Mouse (Mus musculus): ENCODE measurements around the gene Pomgnt2.
"Not testable (repeated sequence)": the region's sequence is repeated elsewhere in the genome, so short reads cannot be mapped to it uniquely, and the experiment has no call there.

Gene Pomgnt2

DNA sequence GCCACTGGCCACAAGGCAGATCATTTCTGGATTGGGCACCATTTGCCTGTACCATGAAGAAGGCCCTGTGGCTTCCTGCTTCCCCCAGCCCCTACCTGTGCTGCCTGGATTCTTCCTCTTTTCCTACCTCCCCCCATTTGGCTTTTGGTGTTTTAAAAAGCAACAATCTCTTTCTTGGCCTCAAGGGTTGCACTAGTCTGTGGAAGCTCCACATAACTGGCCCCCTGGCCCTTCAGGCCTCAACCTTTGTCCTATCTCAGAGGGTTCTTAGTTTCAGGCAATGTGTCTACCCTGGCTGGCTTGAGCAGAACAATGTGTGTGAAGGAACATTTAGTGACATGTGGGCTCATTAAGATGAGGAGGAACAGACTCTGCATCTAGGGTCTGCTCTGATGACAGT is at the start of gene Pomgnt2:
Gene Pomgnt2 (minus strand): TSS at position 101 of the 400 bp plus-strand sequence.
- no peak for DNase-seq

DNA sequence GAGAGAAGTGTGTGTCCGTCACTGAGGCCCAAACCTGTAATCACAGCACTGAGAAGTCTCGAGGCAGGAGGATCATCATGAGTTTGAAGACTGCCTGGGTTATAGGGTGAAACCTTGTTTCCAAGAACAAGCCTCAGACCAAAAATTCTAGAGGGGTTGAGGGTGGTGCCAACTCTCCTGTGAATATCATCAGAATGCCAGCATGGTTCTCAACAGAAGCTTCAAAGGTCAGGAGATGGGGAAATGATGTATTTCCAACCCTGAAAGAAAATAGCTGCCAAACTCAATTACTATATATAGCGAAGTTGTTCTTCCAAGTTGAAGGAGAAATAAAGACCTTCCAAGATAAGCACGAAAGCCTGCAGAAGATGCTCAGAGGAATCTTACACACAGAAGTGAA is 42.9 kb upstream of the Pomgnt2 start:
- no peak for DNase-seq

DNA sequence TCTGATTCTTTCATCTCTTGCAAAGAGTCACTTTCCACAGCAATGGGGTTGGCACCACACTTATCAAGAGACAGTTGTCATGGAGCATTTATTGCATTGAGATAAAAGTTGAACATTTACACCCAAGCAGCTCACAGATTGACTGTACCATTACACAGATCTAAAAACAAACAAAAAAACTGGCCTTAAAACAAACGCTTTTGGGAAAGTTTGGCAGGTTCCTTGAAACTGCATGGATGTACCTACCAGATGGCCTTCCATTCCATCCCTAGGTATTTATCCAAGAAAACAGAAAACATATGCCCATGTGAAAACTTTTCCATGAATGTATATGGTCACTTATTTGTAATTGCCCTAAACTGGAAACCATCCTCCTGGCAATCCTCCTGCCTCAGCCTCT is 41.7 kb upstream of the Pomgnt2 start:
- DNase-seq = no peak

DNA sequence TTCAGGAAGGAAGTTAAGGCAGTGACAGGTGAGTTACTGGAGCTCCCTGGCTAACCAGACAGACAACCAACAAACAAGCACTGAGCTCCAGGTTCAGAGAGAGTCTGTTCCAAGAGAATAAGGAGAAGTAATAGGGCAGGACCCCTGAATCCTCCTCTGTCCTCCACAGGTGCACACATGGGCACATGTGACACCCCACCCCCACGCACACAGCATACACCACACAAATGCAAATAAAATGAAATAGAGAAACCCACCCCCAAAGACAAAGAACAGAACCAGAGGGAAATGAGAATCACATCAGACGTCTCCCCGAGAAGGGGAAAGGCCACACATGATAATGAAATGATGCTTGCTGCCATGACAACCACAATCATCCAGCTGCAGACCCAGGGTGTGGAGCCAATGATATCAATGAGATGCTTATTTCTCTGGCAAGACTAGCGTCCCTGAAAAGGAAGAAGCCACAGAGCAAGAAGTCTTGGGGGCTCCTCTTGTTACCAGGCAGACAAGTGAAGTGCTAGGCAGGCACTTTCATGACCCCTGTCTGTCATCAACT is 39.7 kb upstream of the Pomgnt2 start:
- no peak for DNase-seq

DNA sequence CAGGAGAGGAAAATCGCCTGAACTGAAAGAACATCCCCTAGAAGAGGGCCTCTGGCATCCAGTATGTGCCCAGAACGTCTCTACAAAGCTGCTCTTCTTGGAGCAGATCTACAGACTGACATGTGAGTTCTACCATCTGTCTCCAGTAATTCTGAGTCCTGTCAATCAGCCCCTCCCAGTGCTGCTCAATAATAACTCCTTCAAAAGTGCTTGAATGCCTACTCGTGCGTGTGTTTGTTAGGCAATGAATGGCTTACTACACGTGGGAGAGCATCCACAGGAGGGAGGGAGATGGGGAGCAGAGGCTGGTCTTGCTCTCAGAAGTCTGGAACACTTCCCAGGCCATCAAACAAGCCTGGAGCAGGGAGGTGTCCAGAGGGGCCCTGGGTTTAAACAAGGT is 38.9 kb upstream of the Pomgnt2 start:
- DNase-seq = no peak

DNA sequence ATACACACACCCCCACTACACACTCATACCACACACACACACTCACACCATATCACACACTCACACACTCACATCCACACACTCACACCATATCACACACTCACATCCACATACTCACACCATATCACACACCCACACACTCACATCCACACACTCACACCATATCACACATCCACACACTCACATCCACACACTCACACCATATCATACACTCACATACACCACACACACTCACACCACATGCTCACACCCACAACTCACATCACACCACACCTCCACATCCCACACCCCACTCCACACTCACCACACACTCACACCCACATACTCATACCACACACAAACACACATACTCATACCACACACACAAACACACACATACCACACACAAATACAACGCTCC is 38.0 kb upstream of the Pomgnt2 start:
- DNase-seq = no peak

DNA sequence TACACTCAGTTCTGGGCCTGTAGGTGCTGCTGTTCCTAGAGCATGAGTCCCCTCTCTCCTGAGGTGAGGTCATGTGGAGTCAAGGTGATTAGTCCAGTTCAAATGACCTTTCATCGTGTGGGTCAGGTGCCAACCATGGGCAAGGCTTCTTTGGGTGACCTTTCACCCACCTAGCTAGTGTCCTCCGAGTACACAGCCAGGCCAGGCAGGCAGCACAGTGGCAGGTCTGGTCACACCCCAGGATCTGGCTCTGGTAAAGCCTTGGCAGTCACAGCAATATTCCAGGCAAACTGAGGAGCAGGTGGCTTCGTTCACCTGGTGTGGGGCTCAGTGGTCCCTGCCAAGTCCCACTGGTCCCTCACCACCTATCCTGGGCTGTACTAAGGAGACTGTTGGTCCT is 35.2 kb upstream of the Pomgnt2 start:
- peak in 1 of 2 experiments; percentile 47 for DNase-seq

DNA sequence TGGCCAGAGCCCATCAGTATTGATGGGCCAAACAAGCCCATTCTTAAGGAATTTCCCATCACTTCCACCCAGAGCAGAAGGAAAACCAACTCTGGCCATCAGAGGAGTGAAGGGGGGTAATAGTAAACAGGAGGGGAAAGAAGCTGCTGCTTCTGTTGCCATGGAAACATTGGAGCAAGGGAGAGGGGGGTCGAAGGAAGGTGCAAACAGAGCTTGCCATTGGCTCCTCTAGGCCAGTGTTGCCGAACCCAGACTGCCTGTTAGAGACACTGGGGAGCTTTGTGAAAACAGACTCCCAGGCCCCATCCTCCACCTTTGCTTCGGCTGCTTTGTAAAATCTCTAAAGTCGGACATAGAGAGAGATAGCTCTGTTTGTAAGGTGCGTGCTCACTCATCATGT is 33.8 kb upstream of the Pomgnt2 start:
- no peak for DNase-seq

DNA sequence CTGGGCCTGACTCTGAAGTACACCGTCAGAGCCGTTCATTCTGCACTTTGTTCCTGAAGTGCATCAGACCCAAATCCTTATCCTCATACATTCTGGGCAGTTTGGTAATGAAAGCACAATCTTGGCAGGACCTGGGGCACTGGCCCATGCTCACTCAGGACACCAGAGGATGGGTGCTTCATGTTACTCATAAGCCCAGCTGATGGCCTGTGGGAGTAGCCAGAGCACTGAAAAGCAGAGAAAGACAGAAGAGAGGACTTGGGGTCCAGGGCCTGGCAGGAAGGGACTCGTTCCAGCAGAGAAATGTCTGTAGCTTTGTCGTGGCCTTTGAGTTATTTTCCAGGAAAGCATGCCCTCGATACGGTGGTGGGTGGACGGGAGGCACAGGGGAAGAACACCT is 32.9 kb upstream of the Pomgnt2 start:
- no peak for DNase-seq

DNA sequence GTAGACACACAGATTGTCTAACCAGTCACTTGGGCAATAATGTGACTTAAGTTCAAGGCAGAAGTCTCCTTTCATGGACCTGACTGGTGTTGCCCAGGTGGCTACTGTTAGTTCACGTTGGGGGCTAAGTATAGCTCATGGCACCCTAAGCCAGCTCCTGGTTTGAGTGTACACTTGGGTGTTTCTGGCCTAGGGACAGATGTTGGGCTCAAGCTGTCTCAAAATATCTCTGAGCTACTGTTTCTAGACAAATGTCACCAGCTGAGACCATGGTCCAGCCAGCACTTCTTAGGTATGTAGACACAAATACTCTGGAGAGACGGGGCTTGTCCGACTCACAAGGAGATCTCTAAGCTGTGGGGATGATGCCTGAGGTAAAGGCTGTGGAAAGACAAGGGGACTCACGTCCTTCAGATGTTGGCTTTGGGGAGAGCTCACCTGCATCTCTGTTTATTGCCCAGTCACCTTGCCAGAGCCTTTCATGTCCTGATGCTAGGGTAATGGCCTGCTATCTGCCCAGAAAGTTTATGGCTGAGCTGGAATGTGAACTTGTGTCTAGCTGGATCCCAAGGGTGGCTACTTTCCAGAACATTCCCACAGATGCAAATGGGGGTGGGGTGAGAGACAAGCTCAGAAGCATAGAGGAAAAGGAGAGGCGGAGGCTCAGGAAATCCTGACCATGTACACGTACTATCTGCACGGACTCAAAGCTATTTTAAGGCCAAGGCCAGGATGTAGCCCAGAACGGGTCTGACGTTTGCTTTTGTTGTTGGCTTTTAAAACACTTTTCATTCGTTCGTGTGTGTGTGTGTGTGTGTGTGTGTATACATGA is 31.2 kb upstream of the Pomgnt2 start:
- peak; percentile 76 to 90 for DNase-seq

DNA sequence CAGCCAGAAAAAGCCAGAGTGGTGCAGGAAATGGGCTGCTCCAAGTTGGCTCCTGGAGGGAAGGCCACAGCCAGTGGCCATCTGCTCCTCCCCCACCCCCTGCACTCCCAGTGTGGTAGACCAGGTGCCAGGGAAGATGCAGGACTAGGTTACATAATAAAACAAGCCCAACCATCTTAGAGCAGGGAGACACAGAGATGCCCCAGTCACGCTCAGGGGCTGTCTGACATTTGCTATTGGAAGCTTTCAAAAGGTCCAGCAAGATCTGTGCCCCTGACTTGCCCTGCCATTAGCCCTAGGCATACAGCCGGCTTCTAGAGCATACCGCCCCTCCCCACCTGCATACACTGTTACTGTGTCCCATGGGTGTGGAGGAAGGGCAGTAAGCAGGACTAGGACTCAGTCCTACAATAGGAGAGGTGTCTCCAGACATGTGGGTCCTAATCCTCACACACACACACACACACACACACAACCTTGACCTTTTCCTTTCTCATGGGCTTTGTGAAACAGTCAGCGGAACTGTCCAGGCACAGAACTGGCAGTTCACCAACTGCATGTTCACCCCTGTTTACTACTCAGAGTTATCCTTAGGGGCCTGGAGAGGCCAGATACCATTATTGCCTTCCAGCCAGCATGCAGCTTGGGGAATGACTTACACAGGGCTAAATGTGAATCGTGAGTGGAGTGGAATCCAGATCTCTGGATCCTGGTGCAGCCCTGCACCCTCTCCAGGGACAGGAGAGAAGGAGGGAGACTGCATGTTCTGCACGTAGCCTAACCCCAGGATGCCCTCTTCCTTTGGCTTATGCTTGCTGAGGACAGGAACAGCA is 30.4 kb upstream of the Pomgnt2 start:
- peak; percentile 70 to 84 for DNase-seq

DNA sequence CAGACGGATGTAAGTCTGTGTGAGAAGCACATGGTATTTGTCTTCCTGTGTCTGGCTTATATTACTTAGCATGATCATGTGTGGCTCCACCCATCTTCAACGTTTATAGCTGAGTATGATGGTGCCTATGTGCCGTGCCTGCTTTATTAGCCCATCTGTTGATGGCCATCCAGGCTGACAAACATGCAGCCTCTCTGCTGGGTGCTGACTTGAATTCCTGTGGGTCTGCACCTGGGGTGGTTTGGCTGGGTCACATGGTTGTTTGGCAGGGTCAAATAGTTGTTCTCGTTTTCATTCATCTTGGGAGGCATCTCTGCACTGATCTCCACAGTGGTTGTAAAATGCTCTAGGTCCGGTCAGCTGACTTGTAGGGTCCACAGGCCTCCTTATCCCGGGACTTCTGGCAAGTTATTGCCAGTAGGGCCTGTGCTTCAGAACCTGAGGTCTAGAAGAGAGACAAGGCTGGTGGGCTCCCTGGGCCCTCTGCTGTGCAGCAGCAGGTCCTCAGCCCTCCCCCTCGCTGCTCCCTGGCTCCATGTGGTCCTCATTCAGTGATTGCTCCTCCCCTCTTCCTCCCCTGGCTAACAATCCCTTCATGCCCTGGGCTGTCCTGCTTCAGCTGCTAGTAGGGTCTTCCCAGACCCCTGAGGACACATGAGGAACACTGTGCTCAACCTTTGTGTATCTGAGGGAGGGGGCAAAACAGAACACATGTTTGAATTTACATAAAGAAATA is 29.1 kb upstream of the Pomgnt2 start:
- DNase-seq = no peak

DNA sequence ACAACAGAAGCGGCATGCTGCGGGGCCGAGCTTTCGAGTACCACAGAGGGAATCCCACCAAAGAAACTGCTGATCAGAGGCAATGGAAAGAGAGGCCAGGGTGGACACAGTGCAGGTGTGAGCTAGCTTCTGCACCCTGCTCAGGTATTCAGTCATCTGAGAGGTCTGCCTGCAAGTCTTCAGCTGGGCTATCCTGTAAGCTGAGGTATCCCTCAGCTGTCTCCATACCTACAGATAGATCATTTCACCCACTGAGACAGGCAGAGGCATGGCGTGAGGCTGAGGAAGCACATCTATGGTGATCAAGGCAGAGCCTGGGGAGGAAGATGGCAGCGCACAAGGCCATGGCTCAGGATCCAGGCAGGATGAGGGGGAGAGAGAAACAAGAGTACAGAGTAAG is 27.5 kb upstream of the Pomgnt2 start:
- DNase-seq = no peak

DNA sequence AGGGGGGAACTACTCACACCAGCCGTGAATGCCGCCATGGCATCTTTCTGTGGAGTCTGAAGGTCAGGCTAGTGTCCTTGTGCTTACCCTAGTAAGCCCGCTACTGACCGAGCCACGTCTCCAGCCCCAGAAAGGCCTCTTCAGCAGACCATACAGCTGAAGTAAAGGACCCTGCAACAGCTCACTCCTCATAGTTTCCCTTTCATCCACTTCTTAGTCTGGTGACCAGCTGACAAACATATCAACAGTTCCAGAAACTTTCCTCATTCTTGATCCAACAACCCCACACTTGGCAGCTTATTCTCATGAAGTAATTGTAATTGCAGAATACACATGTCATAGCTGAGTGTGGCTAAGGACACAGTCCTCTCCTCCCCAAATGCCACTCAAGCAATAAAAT is 27.0 kb upstream of the Pomgnt2 start:
- DNase-seq = no peak

DNA sequence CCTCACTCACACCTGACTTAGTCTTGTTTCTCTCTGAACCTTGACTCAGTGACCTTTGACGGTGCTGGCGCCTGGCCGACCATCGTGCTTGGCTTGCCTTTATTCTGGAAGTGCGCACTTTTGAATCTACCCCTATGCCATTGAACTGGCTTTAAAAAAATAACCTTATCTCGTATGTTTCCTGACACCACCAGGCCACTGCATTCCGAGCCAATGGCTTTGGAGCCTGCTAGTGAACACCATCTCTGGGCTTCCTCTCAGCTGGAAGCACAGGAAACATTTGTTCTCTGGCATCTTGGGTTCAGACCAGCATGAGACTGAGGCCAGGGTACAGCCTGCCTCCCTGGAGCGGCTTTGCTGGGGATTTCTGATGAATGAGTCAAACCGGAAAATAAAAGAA is 25.9 kb upstream of the Pomgnt2 start:
- peak; percentile 95 to 96 for DNase-seq

DNA sequence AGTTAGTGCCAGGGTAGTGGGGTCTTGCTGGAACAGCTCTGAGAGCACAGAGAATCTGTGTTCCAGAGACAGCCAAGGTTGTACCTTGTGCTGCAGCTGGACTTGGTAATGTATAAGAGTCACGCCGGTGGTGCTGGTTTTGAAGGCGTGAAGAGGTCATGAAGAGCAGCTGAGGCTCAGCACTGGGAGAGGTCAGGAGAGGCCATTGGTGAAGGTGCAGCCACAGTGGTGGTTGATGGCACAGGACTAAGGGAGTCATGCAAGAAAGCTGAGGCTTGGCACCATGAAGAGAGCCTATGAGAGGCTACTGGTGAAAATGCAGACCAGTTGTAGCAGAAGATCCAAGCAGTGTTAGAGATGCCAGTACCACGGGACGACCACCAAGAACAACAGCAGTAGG is 24.7 kb upstream of the Pomgnt2 start:
- no peak for DNase-seq

DNA sequence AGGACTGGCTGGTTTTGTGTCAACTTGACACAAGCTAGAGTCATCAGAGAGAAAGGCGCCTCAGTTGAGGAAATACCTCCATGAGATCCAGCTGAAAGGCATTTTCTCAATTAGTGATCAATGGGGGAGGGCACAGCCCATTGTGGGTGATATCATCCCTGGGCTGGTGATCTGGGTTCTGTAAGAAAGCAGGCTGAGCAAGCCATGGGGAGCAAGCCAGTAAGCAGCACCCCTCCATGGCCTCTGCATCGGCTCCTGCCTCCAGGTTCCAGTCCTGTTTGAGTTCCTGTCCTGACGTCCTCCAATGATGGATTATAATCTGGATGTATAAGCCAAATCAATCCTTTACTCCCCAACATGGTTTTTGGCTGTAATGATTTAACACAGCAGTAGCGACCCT is 24.3 kb upstream of the Pomgnt2 start:
- DNase-seq = not testable (repeated sequence)

DNA sequence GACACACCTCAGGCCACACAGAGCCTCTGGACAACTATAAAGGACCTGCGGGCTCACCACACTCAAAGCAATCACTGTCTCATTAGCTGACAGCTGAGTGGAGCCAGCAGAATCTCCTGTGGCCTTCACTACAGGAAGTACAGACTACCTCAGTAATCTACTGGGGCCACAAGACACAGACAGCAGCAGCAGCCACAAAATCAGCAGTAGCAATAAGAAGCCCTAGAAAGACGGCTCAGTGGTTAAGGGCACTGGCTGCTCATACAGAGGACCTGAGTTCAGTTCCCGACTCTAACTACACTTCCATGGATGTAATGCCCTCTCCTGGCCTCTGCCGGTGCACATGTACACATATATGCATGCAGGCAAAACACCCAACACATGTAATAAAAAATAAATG is 23.4 kb upstream of the Pomgnt2 start:
- no peak for DNase-seq

DNA sequence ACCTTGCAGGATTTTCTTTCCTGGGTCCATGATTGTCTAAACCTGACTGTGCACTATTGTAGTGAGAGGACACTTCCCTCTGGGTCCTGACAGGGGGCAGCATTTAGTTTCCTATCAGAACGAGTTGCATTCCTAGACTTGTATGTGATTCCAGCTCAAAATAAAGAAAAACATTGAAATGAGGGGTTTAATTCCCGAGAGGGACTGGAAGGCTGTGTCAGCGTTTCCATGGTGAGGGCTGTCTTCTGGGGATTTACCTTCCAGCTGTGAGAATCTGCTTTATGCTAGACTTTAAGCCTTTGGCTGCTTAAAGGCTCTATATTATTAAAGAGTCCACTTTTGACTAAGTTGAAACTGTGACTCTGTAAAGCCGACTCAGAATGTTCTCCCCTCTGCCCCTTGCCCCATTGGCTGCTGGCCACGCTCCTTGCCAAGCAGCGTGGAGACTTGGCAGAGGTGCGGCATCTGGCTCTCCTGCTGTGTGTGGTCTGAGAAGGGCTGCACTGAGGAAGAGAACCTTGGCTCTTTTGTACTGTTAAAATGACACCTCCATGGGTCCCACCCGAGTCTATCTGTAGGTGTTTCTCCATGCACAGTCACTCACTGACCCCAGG is 22.0 kb upstream of the Pomgnt2 start:
- peak; percentile 84 to 87 for DNase-seq

DNA sequence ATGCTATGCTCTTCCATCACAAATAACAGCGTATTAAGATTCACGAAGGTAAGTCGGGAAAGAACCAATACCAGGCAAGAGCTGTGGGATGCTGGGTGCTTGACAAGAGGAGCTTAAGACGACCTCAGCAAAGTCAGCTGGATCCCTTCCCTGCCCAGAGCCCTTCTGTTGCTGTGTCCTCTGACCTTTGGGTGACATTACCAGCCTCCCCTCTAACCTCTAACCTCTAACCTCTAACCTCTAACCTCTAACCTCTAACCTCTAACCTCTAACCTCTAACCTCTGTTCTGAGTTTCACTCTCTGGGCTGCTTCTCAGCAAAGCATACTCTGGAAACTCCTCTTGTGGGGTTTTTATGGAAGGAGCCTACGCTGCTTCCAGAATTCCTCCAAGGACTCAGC is 21.2 kb upstream of the Pomgnt2 start:
- DNase-seq = no peak

DNA sequence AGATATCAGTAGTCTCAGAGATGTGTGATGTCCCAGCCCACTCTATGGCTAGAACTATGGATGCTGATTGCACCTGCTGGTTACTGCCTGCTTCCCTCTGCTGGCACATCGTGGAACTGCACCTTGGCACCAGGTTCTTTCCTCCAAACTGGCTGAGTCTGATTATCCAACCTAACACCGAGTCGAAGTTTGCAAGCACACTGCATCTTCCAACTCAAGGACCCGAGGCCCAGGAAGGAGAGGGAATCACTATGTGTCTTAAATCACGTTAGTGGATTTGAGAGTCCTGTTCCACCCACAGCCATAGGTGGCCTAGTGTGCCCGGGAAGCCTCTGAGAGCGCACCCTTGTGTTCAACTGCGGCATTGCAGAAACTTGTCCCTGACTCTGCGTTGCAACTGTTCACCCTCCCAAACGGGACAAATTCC is 17.3 kb upstream of the Pomgnt2 start:
- peak; percentile 73 to 92 for DNase-seq

DNA sequence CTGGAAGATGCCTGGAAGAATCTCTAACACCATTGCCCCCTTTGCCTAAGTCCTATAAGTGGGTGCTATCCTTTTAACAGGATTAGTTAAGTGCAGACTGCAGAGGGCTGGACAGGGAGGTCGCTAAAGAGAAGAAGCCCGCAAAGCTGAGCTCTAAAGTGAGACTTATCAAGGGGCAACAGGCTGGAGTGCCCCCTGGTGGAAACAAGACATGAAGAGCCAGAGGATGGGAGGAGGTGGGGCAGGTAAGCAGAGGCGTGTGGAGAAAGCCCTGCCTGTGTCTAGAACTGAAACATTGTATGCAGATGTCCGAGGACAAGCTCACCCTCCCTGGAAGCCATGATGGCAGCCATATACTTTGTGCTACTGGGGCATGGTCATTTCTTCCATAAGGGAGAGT is 16.7 kb upstream of the Pomgnt2 start:
- peak in 1 of 2 experiments; percentile 42 for DNase-seq

DNA sequence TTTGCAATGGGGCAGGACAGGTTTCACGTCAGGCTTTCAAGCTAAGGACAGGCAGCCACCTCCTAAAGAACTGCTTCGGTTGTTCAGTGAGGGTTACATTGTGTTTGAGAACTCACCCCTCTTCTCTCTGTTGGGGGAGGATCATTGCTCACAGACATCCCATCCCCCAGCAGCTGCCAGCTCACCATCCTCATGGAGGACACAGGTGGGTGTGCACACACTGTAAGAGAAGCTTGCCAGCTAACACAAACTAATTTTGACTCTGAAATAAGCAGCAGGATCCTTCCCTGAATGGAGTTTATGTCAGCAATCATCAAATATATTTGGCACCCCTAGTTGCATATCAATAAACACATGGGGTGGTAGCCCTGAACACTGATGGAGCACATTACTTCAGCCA is 15.9 kb upstream of the Pomgnt2 start:
- DNase-seq = no peak

Data from kidney, postnatal 36 days (tissue).